Mouse (Mus musculus) small intestine, adult 2 months (tissue): ENCODE data around the gene Hoxb3.

Source experiments
- CTCF ChIP-seq: fragments of 200-500 bp; IDR thresholded peaks from 2 replicates; pipeline ENCODE4 v1.5.1; 2012; ENCODE audit warnings: low read depth, mild to moderate bottlenecking, control low read depth, inconsistent platforms, low read length, moderate library complexity, mixed read lengths; ENCODE audit not compliant: insufficient replicate concordance, insufficient read length; ENCODE audit errors: extremely low read depth
- POLR2A ChIP-seq: fragments of 200-500 bp; IDR thresholded peaks from 2 replicates; pipeline ENCODE4 v1.6.1; 2012; ENCODE audit warnings: low read depth, mild to moderate bottlenecking, control low read depth, inconsistent platforms, low read length, moderate library complexity

DNA sequence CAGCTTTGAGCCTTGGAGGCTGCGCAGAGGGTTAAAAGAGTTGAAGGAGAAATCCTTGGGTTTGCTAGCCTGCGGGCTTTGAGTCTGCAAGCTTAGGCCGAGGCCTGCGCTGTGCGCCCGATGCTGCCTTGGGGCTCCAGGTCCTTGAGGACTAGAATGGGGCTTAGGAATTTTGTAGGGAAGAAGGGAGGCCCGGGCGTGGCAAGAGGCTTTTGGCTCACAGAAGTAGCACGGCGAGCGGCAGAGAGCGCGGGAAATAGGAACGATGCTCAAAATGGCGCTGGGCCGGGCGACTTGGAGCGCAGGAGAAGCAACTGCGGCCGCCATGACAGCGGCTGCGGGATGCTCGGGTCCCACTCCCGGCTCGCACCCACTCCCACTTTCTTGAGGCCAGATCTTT is 31.2 kb downstream of the Hoxb3 start:
- no peak for TF ChIP-seq CTCF
- no peak for TF ChIP-seq POLR2A
